Mouse (Mus musculus): Measurements from ENCODE around the gene Lpxn. TPM values are rescaled to one million over a fixed set of nuclear protein-coding genes. Genes with fewer than 3 reads are reported as not detected.

The Lpxn gene
- polyA plus RNA-seq (2015; fragmentation: Illumina TruSeq; extraction: RNeasy Lipid Tissue Mini Kit (QIAGEN cat#74804); ENCODE audit: insufficient read depth, low read depth, low replicate concordance): 1.1 TPM

GRCm38 (mm10) chr19:12795511-12796327, at the start of gene Lpxn, which contains the start of gene Zfp91:
Gene Lpxn (plus strand): TSS chr19:12796193.
Gene Zfp91 (minus strand): TSS chr19:12796126.

DNA sequence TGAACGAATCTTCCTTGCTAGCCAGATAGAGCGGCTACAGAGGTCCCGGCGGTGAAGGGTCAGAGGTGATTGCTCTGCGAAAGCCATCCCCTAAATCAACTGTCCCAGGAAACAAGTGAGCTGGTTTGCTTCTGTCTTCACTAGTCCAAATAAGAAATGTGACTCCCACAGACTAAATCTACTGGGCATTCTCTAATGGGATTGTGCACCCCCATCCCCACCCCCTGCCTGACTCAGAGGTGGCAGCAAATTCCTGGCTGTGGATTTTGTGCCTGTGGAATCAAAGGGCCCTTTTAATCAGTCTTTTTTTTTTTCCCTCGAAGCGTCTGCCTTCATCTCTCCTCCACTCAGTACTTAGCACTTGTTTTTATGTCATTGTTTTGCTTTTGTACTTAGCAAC, 30.7 kb upstream of the Lpxn start, which contains the start of gene Cntf:
Gene Cntf, minus strand, starts transcription at position 325 of the 400 bp plus-strand sequence.

GRCm38 (mm10) chr19:12846382-12846781, 50.4 kb downstream of the Lpxn start, which contains the start of gene Gm5244:
Gene Gm5244 (plus strand): TSS chr19:12846682.

GRCm38 (mm10) chr19:12856983-12857382, 61.0 kb downstream of the Lpxn start, which contains the start of gene Olfr1444:
Gene Olfr1444 (plus strand): TSS chr19:12857283.

Other genes with a start within 250 kb of the Lpxn start
- not detected for gene Gm4952, start 196.2 kb upstream of the Lpxn start, polyA plus RNA-seq (2015; fragmentation: Illumina TruSeq; extraction: RNeasy Lipid Tissue Mini Kit (QIAGEN cat#74804); ENCODE audit: insufficient read depth, low read depth, low replicate concordance)
- not detected for gene Glyat, start 162.9 kb upstream of the Lpxn start, polyA plus RNA-seq (2015; fragmentation: Illumina TruSeq; extraction: RNeasy Lipid Tissue Mini Kit (QIAGEN cat#74804); ENCODE audit: insufficient read depth, low read depth, low replicate concordance)
- gene Olfr1442, start 125.8 kb upstream of the Lpxn start, polyA plus RNA-seq (2015; fragmentation: Illumina TruSeq; extraction: RNeasy Lipid Tissue Mini Kit (QIAGEN cat#74804); ENCODE audit: insufficient read depth, low read depth, low replicate concordance): not detected
- gene Olfr1443, start 118.1 kb upstream of the Lpxn start, polyA plus RNA-seq (2015; fragmentation: Illumina TruSeq; extraction: RNeasy Lipid Tissue Mini Kit (QIAGEN cat#74804); ENCODE audit: insufficient read depth, low read depth, low replicate concordance): not detected
- not detected for gene Keg1, start 100.4 kb upstream of the Lpxn start, polyA plus RNA-seq (2015; fragmentation: Illumina TruSeq; extraction: RNeasy Lipid Tissue Mini Kit (QIAGEN cat#74804); ENCODE audit: insufficient read depth, low read depth, low replicate concordance)
- not detected for gene Cntf, start 30.6 kb upstream of the Lpxn start, polyA plus RNA-seq (2015; fragmentation: Illumina TruSeq; extraction: RNeasy Lipid Tissue Mini Kit (QIAGEN cat#74804); ENCODE audit: insufficient read depth, low read depth, low replicate concordance)
- gene Zfp91, start 67 bp upstream of the Lpxn start, polyA plus RNA-seq (2015; fragmentation: Illumina TruSeq; extraction: RNeasy Lipid Tissue Mini Kit (QIAGEN cat#74804); ENCODE audit: insufficient read depth, low read depth, low replicate concordance): 9.9 TPM
- not detected for gene Gm5244, start 50.5 kb downstream of the Lpxn start, polyA plus RNA-seq (2015; fragmentation: Illumina TruSeq; extraction: RNeasy Lipid Tissue Mini Kit (QIAGEN cat#74804); ENCODE audit: insufficient read depth, low read depth, low replicate concordance)
- not detected for gene Olfr1444, start 61.1 kb downstream of the Lpxn start, polyA plus RNA-seq (2015; fragmentation: Illumina TruSeq; extraction: RNeasy Lipid Tissue Mini Kit (QIAGEN cat#74804); ENCODE audit: insufficient read depth, low read depth, low replicate concordance)
- not detected for gene Olfr1445, start 87.7 kb downstream of the Lpxn start, polyA plus RNA-seq (2015; fragmentation: Illumina TruSeq; extraction: RNeasy Lipid Tissue Mini Kit (QIAGEN cat#74804); ENCODE audit: insufficient read depth, low read depth, low replicate concordance)
- not detected for gene Olfr1446, start 97.3 kb downstream of the Lpxn start, polyA plus RNA-seq (2015; fragmentation: Illumina TruSeq; extraction: RNeasy Lipid Tissue Mini Kit (QIAGEN cat#74804); ENCODE audit: insufficient read depth, low read depth, low replicate concordance)
- gene Olfr1447, start 107.5 kb downstream of the Lpxn start, polyA plus RNA-seq (2015; fragmentation: Illumina TruSeq; extraction: RNeasy Lipid Tissue Mini Kit (QIAGEN cat#74804); ENCODE audit: insufficient read depth, low read depth, low replicate concordance): not detected
- gene Olfr1448, start 128.2 kb downstream of the Lpxn start, polyA plus RNA-seq (2015; fragmentation: Illumina TruSeq; extraction: RNeasy Lipid Tissue Mini Kit (QIAGEN cat#74804); ENCODE audit: insufficient read depth, low read depth, low replicate concordance): not detected
- gene Olfr1449, start 134.6 kb downstream of the Lpxn start, polyA plus RNA-seq (2015; fragmentation: Illumina TruSeq; extraction: RNeasy Lipid Tissue Mini Kit (QIAGEN cat#74804); ENCODE audit: insufficient read depth, low read depth, low replicate concordance): not detected
- not detected for gene Olfr1450, start 154.1 kb downstream of the Lpxn start, polyA plus RNA-seq (2015; fragmentation: Illumina TruSeq; extraction: RNeasy Lipid Tissue Mini Kit (QIAGEN cat#74804); ENCODE audit: insufficient read depth, low read depth, low replicate concordance)
- gene Olfr1451, start 198.8 kb downstream of the Lpxn start, polyA plus RNA-seq (2015; fragmentation: Illumina TruSeq; extraction: RNeasy Lipid Tissue Mini Kit (QIAGEN cat#74804); ENCODE audit: insufficient read depth, low read depth, low replicate concordance): not detected
- gene Olfr1453, start 232.1 kb downstream of the Lpxn start, polyA plus RNA-seq (2015; fragmentation: Illumina TruSeq; extraction: RNeasy Lipid Tissue Mini Kit (QIAGEN cat#74804); ENCODE audit: insufficient read depth, low read depth, low replicate concordance): not detected